Mouse (Mus musculus) kidney, postnatal 14 days (tissue): ENCODE measurements around the gene Aacs.
"Not testable (repeated sequence)": the region's sequence is repeated elsewhere in the genome, so short reads cannot be mapped to it uniquely, and the experiment has no call there.

Source experiments
- DNase-seq: peaks from one replicate; pipeline ENCODE4 v3.0.0; 2022; ENCODE audit warnings: mixed read lengths

The Aacs gene

DNA sequence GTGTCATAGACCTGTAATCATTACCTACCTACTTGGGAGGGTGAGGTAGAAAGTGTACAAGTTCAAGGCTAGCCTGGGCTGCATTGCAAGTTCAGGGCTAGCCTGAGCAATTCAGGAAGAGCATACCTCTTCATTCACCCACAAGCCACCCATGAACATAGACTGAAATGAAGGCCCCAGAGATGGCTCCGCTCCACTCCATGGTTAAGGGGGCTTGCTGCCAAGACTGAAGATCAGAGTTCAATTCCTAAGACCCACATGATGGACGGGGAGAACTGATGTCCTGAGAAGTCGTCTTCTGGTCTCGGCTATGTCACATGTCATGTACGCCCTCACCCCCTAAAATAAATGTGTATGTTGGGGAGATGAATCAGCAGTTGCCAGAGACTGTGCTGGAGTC, 9.1 kb upstream of the Aacs start:
- DNase-seq: no peak

DNA sequence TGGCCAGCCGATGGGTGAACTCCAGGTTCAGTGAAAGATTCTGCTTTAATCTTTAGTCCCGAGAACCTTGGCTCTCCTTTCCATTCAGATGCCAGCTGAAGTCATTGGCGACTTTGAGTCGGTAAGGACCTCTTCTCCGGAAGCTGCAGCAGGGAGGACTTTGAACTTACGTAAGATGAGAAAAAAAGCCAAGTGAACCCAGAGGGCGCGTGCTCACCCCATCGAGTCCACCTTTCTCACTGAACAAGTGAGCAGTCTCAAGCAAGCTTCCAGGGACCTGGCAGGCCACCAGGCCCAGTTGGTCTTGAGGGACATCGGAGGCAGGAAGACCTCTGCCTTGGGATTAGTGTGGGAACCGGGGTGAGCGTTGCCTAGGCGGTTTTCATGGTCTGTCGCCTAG, 8.4 kb upstream of the Aacs start:
- DNase-seq: peak; percentile 83

DNA sequence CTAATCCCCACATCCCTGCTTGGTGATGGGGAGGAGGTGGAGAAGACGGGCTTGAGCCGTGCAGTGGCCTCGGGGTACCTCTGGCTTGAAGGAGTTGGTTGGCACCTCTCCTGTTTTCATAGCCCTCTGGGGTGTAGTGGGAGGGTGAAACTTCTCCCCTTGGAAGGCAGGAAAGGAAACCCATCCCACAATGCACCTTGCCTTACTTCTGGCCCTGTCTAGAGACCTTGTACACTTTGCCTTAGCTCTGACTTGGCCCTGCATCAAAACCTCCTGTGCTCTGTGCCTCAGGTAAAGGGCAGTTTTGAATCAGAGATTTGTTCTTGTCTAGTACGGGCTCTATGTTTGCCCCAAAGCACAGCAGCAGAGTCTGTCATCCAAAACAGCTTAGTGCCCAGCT, 4.9 kb upstream of the Aacs start:
- peak; percentile 31 for DNase-seq

DNA sequence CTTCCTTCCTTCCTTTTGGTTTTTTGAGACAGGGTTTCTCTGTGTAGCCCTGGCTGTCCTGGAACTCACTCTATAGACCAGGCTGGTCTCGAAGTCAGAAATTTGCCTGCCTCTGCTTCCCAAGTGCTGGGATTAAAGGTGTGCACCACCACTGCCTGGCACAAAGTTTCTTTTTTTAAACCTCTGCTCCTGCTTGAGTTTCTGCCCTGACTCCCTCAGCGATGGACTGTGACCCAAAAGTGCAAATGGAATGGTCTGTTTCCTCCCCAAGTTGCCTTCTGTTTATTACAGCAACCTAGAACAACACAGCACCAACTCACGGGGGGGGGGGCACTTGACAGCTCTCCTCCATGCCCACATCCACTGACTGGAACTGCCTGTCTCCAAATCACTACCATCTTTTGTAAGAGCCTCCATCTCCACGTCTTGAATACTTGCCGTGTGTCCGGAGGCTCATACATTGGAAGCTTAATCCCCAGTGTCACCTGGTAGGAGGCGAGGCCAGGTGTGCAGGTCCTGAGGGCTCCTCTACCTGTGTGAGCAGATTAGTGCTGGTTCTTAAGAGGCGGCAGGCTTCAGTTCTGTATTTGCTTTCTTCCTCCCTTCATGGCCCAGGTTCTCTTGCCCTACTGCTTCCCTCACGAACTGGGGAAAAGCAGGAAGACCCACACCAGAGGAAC, 2.7 kb upstream of the Aacs start:
- no peak for DNase-seq

DNA sequence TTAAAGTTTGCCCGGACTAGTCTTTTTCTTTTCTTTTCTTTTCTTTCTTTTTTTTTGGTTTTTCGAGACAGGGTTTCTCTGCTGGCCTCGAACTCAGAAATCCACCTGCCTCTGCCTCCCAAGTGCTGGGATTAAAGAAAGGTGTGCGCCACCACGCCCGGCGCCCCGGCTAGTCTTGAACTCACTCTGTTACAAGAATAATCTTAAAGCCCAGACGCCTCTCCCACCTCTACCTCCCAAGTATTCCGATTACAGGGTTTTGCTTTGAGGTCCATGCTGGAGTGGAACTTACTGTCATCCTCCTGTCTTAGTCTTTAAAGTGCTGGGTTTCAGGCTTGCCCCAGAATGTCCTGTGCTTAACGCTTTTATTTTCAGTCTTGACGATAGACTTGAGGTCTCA, 584 bp upstream of the Aacs start:
- no peak for DNase-seq

DNA sequence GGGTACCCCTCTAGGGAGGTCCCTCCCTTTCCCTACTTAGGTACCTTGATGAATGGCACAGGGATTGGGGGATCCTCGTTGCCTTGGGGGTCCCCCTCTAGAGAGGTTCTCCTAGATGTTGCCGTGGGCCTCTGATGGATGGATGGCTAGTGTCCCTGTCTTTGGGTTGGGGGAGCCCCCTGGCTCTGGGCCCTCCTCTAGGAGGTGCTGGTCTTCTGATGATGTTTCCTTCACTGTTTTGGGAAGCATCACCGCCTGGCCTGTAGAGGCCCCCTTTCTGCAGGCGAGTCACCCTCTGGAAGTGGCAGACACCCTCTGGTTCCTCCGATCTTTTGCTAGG, 642 bp downstream of the Aacs start:
- no peak for DNase-seq

DNA sequence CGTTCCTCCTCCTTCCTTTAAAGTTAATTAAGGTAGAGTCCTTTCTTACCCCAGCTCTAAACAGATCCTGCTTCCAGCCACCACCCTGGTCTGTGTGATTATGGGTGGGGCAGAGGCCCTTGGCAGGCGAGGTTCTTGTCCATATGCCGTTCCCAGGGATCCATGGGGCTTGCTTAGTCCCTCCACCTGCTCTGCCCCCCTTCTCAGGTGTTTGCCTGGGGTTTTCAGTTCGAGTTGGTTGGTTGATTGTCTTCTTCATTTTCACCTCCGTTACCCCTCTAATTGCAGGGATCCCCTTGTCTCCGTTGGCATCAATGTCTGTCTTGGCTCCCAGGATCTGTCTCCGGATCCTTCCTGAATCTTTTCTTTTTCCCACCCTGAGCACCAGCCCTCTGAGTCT, 1.2 kb downstream of the Aacs start:
- no peak for DNase-seq

DNA sequence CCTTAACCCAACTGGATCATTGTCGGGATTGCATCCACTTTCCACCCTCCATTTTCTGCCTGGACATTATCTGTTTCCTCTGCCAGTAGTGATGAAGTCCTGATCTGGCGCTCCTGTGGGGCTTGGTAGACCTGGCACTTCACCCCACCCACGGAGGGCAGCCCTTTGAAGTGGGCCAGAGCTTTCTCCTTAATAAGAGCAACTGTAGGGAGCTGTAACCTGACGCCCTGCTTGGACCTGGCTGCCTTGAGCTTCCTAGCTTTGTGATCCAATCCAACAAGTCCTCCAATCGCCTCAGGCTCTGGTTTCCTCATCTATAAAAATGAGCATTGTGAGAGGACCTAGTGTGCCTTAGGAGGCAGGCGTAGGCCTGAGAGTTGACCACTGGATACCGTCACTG, 1.9 kb downstream of the Aacs start:
- DNase-seq: no peak

DNA sequence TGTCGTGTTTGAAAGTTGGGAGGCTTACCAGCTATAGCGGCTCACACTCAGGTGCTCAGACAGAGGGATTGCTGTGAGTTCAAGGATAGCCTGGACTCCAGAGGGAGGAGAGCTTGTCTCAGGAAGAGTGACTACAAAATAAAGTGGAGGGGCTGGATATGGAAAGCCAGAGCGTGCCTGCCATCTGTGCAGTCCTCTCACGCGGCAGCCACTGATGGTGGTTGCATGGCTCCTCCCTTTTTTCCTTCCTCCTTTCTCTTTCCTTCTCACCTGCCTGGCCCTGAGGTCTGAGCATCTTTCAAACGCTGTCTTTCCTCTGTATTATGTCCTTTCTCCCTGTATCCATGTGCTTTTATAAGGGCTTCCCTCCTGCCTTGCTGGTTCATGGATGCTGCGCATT, 2.4 kb downstream of the Aacs start:
- no peak for DNase-seq

DNA sequence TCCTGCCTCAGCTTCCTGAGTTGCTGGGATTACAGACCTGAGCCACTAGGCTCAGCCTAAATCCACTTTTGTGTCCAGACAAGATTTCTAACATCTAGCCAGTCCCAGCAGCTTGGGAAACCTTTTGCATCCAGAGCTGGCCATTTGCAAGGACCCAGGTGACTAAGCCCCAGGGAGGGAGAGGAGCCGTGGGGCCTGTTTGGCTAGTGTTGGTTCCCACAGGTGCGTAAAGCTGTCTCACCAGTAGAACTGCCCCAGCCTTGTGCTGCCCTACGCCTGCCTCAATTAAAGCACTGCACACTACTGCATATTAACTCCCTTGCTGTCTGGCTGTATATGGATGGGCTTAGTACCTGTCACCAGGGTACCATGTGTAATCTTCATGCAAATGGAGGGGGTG, 3.8 kb downstream of the Aacs start:
- DNase-seq: no peak

DNA sequence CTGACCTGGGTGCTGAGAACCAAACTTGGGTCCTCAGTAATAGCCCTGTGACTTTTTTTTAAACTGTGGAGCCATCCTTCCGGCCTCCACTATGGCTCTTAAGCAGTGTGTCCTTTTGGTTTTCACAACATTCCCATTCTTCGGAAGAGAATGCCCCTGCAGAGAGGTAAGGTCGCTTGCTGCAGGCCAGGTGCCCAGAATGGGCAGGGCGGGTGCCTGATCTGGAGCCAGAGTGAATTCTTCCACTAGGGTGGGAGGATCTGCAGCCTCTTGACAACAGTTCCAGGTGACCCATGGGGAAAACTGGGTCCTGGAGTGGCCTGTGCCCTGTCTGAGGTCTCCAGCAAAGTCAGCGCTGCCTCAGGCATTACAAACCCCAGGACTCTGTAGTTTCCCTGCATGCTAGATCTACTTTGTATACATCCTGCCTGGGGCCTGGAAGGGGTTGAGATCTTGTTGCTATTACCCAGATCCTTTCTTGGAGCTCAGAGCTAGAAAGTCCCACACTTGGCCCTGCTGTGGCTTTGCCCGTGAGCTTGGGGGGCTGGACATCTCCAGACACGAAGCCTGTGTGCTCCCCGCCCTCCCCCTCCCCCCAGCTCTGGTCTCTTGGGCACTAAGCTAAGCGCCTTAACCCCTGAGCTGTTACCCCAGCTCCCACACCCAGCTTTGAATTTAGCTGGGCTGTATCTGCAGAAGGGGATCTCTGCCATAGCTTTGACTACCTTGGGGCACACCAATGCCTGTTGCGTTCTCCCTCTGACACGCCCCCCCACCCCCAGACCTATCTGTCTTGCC, 5.0 kb downstream of the Aacs start:
- DNase-seq: no peak

DNA sequence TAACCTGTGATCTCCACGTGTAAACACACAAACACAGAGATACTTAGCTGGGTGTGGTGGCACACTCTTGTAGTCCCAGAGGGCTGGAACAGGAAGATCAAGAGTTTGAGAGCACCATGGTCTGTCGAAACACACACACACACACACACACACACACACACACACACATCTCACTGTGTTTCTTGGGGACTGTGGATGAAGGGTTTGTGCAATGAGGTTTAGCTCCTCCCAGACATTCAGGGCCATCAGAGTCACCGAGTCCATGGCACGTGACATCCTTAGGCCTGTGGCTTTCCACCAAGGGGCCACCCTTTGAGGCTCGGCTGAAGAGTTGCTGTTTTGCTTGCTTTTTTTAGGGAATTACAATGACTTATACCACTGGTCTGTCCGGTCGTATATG, 6.9 kb downstream of the Aacs start:
- DNase-seq: no peak

DNA sequence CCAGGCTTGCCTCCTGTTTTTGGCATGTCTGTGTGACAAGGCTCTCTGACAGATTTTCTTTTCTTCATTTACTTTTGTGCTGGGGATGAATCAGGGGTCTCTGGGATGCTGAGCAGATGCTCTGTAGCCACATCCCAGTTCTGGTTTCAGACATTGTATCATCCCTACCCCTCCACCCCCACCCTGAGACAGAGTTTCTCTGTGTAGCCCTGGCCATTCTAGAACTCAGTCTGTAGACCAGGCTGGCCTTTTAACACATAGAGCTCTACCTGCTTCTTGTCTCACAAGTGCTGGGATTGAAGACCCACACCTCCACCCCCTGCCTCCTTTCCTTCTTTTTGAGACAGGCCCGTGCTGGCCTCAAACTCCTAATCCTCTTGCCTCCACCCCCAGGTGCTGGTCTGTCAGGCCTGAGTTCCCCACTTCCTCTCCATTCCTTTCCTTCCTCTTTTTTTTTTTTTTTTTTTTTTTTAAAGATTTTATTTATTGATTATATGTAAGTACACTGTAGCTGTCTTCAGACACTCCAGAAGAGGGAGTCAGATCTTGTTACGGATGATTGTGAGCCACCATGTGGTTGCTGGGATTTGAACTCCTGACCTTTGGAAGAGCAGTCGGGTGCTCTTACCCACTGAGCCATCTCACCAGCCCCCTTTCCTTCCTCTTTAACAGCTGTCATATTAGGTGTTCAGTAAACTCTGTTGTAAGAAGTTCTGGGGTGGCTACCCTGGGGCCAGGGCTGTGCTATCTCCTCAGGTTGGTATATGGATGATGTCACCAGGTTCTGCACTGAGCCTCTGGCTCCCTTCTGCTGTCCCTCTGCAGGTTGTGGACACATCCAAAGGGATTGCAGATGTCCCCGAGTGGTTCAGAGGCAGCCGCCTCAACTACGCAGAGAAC, 8.3 kb downstream of the Aacs start:
- DNase-seq: no peak

DNA sequence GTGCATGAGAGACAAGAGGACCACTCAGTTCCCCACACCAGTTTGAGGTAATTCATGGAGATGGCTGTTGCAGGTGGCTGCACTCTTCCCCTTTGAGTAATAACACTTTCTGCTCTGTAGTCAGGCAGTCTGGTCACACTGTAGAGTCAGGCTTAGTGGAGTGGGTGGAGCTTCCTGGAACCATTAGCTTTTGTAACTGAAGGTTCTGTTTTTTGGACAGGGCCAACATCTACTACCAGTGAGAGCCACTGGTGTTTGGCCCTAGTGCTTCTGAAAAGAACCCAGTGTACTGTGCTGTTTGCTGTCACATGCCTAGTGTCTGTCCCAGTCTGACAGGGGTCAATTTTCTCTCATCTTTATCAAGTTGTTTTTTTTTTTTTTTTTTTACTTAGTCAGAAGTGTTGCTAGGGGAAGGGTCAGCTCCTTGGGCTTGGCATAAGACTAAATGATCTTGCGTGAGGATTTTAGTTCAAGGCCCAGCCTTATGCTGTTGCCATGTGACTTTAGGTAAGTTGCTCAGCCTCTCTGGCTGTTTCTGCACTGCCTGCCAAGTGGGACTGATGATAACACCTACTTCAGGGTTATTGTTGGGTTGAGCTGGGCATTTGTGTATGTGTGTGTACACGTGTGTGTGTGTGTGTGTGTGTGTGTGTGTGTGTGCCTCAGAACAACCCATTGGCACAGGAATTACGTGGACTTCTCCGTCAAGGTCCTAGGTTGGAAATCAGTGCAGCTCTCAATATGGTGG, 9.6 kb downstream of the Aacs start:
- DNase-seq: no peak

DNA sequence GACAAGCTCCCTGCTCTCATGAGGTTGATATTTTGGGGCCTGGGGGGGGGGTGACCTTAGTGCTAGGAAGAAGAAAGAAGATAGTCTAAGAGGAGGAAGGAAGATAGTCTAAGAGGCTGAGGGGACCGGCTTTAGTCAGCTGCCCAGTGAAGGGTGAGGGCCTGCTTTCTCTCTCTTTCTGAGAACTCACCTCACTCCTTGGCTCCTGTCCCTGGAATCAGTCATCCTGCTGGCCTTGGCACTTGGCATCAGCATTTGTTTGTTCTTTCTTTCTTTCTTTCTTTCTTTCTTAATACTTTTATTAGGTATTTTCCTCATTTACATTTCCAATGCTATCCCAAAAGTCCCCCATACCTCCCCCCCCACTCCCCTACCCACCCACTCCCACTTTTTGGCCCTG, 10.5 kb downstream of the Aacs start:
- no peak for DNase-seq

DNA sequence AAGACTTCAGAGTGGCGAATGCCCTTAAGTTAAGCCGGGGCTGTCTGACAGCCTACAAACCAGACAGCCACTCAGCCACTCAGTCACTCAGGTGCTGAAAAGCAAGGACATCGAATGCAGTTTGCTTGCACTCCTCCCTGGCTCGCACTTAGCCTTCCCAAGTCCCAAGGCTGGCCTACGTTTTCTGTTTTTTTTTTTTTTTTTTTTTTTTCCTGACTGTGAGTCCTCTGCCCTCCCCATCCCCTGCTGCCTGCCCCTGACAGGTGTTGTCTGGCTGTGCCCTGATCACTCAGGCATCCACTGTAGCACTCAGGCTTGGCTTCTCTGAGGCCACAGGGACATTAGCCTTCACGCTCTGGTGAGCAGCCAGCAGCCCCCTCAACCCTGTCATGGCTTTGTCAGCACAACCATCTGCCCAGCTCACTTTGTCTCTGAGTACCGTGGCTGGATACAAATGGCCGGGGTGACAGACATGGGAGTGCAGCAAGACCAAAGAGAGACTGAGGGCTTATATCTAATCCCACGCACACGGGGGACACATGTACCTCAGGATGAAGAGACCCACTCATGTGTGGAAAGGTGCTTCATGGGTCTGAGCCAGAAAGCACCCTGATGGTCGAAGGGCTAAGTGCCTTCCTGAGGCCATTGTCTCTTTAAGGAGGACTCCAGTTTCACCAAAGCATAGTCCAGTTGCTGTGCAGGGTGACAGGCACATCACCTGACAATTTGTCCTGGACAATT, 11.9 kb downstream of the Aacs start:
- peak; percentile 85 for DNase-seq

DNA sequence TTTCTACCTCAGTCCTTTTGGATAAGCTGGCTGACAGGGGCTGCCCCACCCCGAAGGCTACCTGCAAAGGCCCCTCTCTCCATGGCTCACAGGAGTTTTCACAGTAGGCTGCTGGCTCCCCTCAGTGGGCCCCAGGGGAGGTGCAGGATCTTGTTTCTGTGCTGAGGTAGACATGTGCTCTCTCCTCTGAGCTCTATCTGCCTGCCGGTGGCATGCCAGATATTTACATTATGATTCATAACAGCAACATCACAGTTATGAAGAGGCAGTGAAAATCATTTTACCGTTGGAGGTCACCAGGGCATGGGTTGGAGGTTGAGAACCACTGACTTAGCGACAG, 12.5 kb downstream of the Aacs start:
- DNase-seq: peak; percentile 46

DNA sequence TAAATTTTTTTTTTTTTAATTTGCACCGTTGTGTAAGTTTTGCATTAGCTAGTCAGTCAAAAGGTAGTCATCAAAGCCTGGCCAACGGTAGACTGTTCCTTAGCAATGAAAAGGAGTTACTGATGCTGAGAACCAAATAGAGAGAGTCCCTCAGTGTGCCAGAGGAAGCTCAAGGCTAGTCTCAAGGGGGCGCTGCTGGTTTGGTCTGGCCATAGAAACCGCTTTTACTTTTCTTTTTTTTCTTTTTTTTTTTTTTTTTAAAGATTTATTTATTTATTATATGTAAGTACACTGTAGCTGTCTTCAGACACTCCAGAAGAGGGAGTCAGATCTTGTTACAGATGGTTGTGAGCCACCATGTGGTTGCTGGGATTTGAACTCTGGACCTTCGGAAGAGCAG, 13.3 kb downstream of the Aacs start:
- DNase-seq: not testable (repeated sequence)

DNA sequence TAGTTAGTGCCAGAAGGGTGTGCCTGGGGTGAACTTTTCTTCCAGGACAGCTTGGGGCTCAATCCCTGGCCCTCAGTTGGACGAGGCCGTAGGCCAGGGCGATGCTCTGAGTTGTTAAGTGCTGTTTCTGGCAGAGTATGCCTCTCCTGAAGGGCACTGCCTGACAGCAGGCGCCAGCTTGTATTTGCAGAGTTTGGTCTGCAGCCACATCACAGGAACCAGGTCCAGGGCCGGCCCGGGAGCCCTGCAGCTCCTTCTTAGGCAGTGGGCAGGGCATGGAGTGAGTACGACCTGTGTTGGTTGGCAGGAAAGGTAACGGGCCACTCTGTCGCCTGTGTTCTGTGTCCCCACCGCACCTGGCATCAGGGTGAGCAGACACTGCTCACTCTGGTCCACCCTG, 15.5 kb downstream of the Aacs start:
- DNase-seq: no peak

DNA sequence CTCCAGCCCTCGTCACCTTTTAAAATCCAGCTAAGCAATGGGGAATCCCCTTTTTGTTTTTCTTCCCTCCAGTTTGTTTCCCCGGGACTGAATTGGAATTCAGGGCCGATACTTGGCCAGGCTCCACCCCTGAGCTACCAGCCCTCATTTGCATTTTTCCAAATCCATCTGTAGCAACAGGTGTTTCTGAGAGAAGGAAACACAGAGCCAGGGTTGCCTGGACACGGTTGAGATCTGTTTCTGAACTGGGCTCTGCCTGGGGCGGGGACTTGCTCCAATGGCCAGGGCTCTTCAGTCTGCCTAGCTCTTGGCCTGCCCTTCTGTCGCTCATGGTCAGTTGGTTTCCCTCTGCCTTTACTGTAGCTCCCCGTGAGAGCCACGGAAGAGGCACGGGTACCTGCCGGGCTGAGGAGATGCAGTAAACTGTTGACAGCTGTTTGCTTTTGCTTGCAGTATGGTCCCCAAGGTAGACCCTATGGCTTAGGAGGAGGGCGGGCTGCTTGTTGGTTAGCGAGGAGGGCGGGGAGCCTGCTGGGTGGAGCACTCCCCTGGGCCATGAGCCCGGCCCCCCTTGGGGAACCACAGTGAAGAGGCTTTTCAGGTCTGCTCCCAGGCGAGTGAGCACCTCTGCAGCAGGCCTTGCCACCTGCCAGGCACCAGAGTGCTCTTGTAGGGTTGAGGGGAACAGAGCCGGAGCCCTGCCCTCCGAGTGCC, 16.9 kb downstream of the Aacs start:
- no peak for DNase-seq

DNA sequence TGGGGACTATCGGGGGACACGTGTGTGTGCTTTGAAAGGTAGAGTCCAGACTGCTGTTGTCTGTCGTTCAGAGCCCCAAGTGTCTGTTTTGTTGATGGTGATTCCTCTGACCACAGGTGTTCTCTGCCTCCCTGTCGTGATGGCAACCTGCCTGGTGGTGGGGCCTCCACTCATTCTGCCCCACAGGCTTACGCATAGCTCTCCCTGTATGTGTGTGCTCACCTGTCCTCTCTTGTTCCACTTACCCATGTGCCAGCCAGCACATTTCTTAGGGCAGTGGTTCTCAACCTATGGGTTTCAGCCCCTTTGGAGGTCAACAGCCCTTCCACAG, 17.4 kb downstream of the Aacs start:
- no peak for DNase-seq

DNA sequence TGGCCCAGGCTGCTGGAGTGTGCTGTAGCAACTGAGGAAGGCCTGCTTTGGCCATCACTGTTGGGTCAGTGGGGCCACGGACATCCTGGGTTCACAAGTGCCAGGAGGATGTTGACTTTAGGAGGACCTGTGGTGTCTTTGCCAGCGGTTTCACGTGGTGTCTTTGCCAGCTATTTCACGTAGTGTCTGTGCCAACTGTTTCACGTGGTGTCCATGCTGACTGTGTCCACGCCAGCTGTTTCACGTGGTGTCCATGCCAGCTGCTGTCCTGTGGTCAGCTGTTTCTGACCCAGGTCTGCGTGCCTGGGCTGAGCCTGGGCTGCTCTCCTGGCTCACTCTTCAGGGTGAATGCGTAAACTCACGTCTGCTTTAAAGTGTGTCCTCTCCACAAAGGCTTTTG, 20.0 kb downstream of the Aacs start:
- no peak for DNase-seq
